Mouse (Mus musculus) induced T-regulatory cell, adult 2 months (primary cell): ENCODE data around the gene Ehf.

ENCODE experiments used
- DNase-seq: peaks from one replicate; pipeline ENCODE4 v3.0.0-alpha.2; 2012; ENCODE audit warnings: low read depth

The Ehf gene

DNA sequence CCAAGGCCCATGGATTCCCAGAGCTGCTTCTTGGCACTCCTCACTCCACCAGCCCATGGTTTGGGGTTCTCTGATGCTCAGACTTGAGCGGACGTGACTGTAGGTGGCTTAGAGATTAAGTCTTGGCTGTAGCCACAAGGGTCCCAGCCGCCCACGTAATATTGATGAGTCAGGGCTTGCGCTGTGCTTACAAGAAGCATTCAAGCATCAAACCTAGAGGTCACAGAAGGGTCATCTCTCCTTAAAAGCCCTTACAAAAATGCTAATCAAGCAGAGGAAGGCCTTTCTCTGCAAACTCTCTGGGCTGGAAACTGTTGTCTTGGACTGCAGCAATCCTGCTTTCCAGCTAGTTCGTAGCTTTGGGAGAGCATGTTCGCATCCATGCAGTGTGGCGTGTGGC, 88.2 kb downstream of the Ehf start:
- DNase-seq, result no peak

GRCm38 (mm10) chr2:103213547-103213946, 89.5 kb downstream of the Ehf start:
- DNase-seq, result no peak
